Mouse (Mus musculus) heart, embryonic 11.5 days (tissue): ENCODE measurements around the gene Art3. TPM values are rescaled to one million over a fixed set of nuclear protein-coding genes. Genes with fewer than 3 reads are reported as not detected.

ENCODE experiments used
- ATAC-seq: fragments of 200-750 bp; cut with Nextera tagmentation; replicated peaks from 2 replicates; pipeline ENCODE4 v1.8.0; 2017; ENCODE audit warnings: moderate library complexity; ENCODE audit not compliant: insufficient number of reproducible peaks, low FRiP score, low TSS enrichment
- H3K27ac ChIP-seq: fragments of 300-500 bp; sonication (generic); 2 replicates; pipeline ENCODE4 v1.5.1; 2014; ENCODE audit warnings: mild to moderate bottlenecking, low read depth, low read length
- H3K27me3 ChIP-seq: fragments of 300-500 bp; sonication (generic); 2 replicates; pipeline ENCODE4 v1.6.1; 2014; ENCODE audit warnings: mild to moderate bottlenecking, low read length, mixed read lengths; ENCODE audit not compliant: control insufficient read depth, insufficient read depth
- H3K36me3 ChIP-seq: fragments of 300-500 bp; sonication (generic); 2 replicates; pipeline ENCODE4 v1.6.1; 2014; ENCODE audit warnings: mild to moderate bottlenecking, low read length, moderate library complexity, mixed read lengths; ENCODE audit not compliant: control insufficient read depth, insufficient read depth
- H3K4me1 ChIP-seq: fragments of 300-500 bp; sonication (generic); 2 replicates; pipeline ENCODE4 v1.6.1; 2014; ENCODE audit warnings: low read length; ENCODE audit not compliant: control insufficient read depth, insufficient read depth
- H3K4me2 ChIP-seq: fragments of 300-500 bp; sonication (generic); 2 replicates; pipeline ENCODE4 v1.6.1; 2014; ENCODE audit warnings: mild to moderate bottlenecking, moderate library complexity
- H3K4me3 ChIP-seq: fragments of 300-500 bp; sonication (generic); 2 replicates; pipeline ENCODE4 v1.5.1; 2014; ENCODE audit warnings: low read depth, low read length
- H3K9ac ChIP-seq: fragments of 300-500 bp; sonication (generic); 2 replicates; pipeline ENCODE4 v1.6.1; 2014; ENCODE audit warnings: mild to moderate bottlenecking, low read depth, low read length, moderate library complexity
- H3K9me3 ChIP-seq: fragments of 300-500 bp; sonication (generic); replicated peaks from 2 replicates; pipeline ENCODE4 v1.6.1; 2016; ENCODE audit warnings: low read length; ENCODE audit not compliant: control insufficient read depth
- WGBS: fragments of 180-500 bp; shearing (Covaris S2); extraction: QIAGEN DNeasy Blood & Tissue Kit; methylation state at CpG from one replicate; pipeline ENCODE4 v1.1.7; 2014; ENCODE audit not compliant: insufficient replicate concordance; 5-methylcytosine and 5-hydroxymethylcytosine counted together
- polyA plus RNA-seq: library from polyadenylated mRNA; unstranded; fragments of >200 nt; fragmentation: Nextera tagmentation; extraction: Ambion mirVana; gene quantifications from 2 replicates; pipeline ENCODE4 v1.2.1, GENCODE M21; 2014

Gene Art3
- polyA plus RNA-seq, 1 experiment from 2014 or later: 37.6 TPM

DNA sequence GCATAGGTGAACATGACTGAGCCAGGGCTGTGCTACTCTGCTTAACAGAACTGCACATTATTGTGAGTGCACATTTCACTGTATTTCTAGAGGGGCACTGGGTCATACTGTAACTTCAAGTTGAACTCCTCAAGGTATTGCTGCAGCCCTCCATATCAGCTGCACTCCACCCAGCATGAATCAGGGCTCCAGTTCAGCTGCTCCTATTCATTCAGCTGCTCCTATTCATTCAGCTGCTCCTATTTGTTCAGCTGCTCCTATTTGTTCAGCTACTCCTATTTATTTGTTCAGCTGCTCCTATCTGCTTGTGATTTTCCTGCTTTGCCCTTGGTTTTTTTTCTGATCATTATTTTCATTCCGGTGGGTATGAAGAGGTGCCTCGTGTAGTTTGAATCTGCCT is 58.4 kb downstream of the Art3 start:
- 76% methylated on average over 2 of the region's 2 CpGs for WGBS
- Histone ChIP-seq H3K27me3 (peaks cover 11% of the 10 kb centered on the region; the same call in 1 of the 2 replicates), H3K4me2 (no peak overlapping the region; the same call in 1 of the 2 replicates), H3K36me3 (no peaks in the 10 kb centered on the region), H3K27ac (no peak overlapping the region), H3K9me3 (no peaks in the 10 kb centered on the region), H3K4me1 (peaks cover 31% of the 10 kb centered on the region), H3K4me3 (no peak overlapping the region), H3K9ac (no peak overlapping the region)
- no peak for ATAC-seq

DNA sequence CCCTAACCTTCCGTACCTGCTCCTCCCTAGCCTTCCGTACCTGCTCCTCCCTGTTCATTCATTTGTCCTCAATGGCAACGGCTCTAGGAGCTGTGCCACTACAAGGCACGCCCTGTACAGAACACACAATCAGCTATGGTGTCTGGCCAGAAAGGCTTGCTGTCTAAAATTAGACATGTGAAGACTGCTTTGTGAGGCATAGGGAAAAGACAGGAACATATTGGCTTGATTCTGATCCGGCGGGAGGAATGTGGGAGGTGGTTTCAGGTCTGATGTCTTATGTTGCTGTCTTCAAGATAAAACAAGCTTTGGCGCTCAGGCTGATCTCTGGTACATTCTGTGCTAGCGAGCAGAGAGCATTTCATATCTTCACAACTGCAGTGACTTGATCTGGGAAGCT is 59.0 kb downstream of the Art3 start:
- Histone ChIP-seq H3K4me1 (peaks cover 31% of the 10 kb centered on the region), H3K9ac (0 out of 2 replicates have a peak overlapping the region, but pooled peaks have one; percentile 19)
- no peak for ATAC-seq

DNA sequence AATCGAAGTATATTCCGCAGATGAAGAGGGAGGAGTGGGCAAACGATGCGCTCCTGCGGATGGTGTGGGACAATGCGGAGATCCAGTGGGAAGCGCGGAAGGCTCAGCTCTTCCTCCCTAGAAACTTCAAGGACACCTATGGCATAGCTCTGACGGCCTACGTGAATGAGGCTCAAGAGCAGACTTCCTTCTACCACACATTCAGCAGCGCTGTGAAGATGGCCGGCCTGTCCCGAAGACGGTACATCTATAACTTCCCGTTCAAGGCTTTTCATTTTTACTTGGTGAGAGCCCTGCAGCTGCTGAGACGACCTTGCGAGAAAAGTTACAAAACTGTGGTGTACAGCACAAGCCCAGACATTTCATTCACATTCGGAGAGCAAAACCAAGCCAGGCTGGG is 60.9 kb downstream of the Art3 start:
- Histone ChIP-seq H3K36me3 (no peaks in the 10 kb centered on the region), H3K4me1 (peaks cover 19% of the 10 kb centered on the region), H3K9ac (no peak overlapping the region), H3K9me3 (no peaks in the 10 kb centered on the region), H3K27me3 (peaks cover 11% of the 10 kb centered on the region; the same call in 1 of the 2 replicates), H3K4me3 (peak overlapping the region; percentile 24), H3K4me2 (peak overlapping the region; percentile 51), H3K27ac (no peak overlapping the region)
- ATAC-seq: no peak
- WGBS: 37% methylated on average over 18 of the region's 18 CpGs

More for the DNA sequence above, 59.0 kb downstream of the Art3 start:
- WGBS: 40% methylated on average over 8 of the region's 8 CpGs
- Histone ChIP-seq H3K36me3 (no peaks in the 10 kb centered on the region), H3K4me3 (no peak overlapping the region), H3K27ac (no peak overlapping the region), H3K9me3 (no peaks in the 10 kb centered on the region), H3K27me3 (peaks cover 11% of the 10 kb centered on the region; the same call in 1 of the 2 replicates), H3K4me2 (peak overlapping the region; percentile 39)

DNA sequence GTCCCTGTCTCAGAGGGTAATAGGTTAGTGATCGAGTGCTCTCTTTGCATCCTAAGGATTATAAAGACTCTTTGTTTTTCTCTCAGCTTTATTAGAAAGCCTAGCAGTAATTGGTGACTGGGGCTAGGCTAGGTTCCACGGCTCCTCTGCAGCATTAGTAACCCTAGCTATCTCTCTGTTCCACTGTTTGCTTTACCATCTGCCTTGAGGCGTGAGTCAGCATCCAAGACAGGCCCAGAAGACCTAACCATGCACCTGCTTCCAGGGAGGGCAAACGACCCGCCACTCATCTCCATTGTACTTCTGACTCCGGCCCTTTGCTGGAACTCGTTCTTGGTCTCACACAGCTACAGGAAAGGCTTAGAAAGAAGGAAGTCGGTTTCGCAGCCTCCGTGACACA is 62.2 kb downstream of the Art3 start:
- H3K27me3 ChIP-seq: peaks cover 11% of the 10 kb centered on the region; the same call in 1 of the 2 replicates
- 66% methylated on average over 10 of the region's 10 CpGs for WGBS

DNA sequence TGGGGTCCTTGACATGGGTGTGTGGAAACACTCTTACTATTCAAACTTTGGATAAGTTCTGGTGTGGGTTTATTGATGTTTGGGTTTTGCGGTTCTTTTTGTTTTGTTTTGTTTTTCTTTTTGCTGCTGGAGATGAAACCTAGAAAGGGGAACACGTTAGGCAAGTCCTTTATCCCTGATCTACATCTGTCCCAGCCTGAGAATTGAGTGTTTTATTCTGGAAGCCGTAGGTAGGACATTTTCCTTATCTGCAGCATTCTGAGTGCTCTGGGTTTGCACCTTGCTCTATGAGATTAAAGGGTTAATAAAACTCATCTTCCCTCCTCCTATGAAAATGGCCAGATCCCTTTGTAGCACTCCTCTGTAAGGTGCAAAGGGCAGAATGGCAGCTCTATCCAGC is 64.1 kb downstream of the Art3 start:
- Histone ChIP-seq H3K9me3 (no peaks in the 10 kb centered on the region), H3K9ac (no peak overlapping the region), H3K4me1 (peaks cover 14% of the 10 kb centered on the region), H3K4me2 (no peak overlapping the region), H3K27me3 (peaks cover 11% of the 10 kb centered on the region; the same call in 1 of the 2 replicates), H3K4me3 (no peak overlapping the region), H3K36me3 (no peaks in the 10 kb centered on the region), H3K27ac (no peak overlapping the region)
- no peak for ATAC-seq
- WGBS: 70% methylated on average over 3 of the region's 3 CpGs

More for the DNA sequence above, 62.2 kb downstream of the Art3 start:
- Histone ChIP-seq H3K9ac (no peak overlapping the region), H3K27ac (no peak overlapping the region), H3K36me3 (no peaks in the 10 kb centered on the region), H3K9me3 (no peaks in the 10 kb centered on the region), H3K4me1 (peaks cover 21% of the 10 kb centered on the region), H3K4me3 (no peak overlapping the region), H3K4me2 (no peak overlapping the region)
- ATAC-seq: no peak

DNA sequence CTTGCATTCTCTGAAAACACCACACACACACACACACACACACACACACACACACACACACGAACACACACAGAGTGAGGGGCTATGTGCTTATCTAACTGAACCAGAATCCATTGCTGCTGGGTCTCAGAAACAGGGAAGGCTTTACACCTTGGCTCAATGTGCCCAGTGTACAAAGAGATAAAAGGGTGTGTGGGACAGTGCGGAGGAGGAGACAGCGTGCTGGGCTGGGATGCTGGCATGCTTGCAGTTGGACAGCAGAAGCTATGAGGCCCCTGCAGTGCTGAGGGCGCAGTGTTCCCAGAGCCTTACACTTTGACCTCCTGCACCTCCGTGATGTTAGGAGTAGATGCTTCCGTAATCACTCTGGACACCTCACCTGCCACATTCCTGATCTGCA is 64.8 kb downstream of the Art3 start:
- Histone ChIP-seq H3K27ac (no peak overlapping the region), H3K4me3 (no peak overlapping the region), H3K4me1 (peaks cover 8% of the 10 kb centered on the region), H3K4me2 (no peak overlapping the region), H3K9me3 (no peaks in the 10 kb centered on the region), H3K9ac (no peak overlapping the region), H3K27me3 (peaks cover 11% of the 10 kb centered on the region; the same call in 1 of the 2 replicates), H3K36me3 (no peaks in the 10 kb centered on the region)
- ATAC-seq: peak; percentile 37; the same call in 1 of the 2 replicates
- WGBS: 60% methylated on average over 6 of the region's 6 CpGs

DNA sequence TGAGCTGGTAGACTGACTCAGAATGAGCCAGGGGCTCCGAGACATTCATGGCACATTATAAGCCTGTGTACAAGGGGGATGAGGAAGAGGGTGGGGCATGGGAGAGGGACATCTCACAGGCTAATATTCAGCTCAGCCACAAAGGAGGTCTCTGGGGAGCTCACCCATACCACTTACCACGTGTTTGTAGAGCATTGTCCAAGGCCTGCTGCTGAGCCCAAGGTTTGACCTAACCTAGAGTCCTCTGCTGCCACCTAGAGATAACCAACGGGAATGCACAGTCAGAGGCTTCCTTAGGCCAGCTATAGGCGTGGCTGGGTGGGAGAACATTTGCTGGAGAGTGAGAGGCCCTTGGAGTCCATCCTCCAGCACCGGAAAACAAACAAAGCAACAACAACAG is 66.5 kb downstream of the Art3 start:
- no peak overlapping the region for H3K4me3 ChIP-seq
- no peak overlapping the region for H3K27ac ChIP-seq
- H3K27me3 ChIP-seq: peaks cover 6% of the 10 kb centered on the region; the same call in 1 of the 2 replicates
- ATAC-seq: peak; percentile 73
- H3K36me3 ChIP-seq: no peaks in the 10 kb centered on the region
- no peaks in the 10 kb centered on the region for H3K9me3 ChIP-seq
- H3K4me1 ChIP-seq: peaks cover 8% of the 10 kb centered on the region
- H3K9ac ChIP-seq: no peak overlapping the region
- no peak overlapping the region for H3K4me2 ChIP-seq
- WGBS: 20% methylated on average over 5 of the region's 5 CpGs

DNA sequence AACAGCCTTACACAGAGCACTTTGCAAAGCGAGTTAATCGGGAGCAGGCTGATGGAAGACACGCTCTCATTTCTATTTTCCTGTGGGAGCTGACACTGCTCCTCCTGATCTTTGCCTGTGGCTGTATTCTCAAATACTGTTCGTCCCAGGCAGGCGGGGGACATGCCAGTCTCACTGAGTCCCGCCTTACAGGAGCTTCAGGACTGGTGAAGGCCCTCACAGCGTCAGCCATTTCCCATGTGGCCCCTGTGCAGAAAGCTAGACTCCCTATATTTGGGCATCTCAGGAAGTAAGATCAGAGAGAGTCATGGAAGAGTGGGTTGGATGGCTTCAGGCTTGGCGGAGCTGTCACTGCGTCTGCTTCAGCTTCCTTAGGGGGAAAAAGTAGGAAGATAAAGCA is 71.2 kb downstream of the Art3 start:
- Histone ChIP-seq H3K27me3 (no peaks in the 10 kb centered on the region), H3K9me3 (no peaks in the 10 kb centered on the region), H3K27ac (no peak overlapping the region), H3K4me2 (no peak overlapping the region), H3K36me3 (no peaks in the 10 kb centered on the region), H3K9ac (no peak overlapping the region), H3K4me3 (no peak overlapping the region), H3K4me1 (peaks cover 7% of the 10 kb centered on the region)
- WGBS: 64% methylated on average over 9 of the region's 9 CpGs
- ATAC-seq: no peak
